Mouse (Mus musculus) heart, postnatal 0 days (tissue): ENCODE results near the gene Ramac.

ENCODE experiments used
- CTCF ChIP-seq: IDR thresholded peaks from 2 replicates; pipeline ENCODE4 v1.5.1; 2016; ENCODE audit warnings: antibody characterized with exemption, control low read depth, low read depth
- EP300 ChIP-seq: IDR thresholded peaks from 2 replicates; pipeline ENCODE4 v1.6.1; 2016; ENCODE audit warnings: antibody characterized with exemption, low read depth

- TF ChIP-seq CTCF, result no peak
- no peak for TF ChIP-seq EP300
Measured at GRCm38 (mm10) chr7:81806067-81806466, 43.3 kb downstream of the Ramac start.
